Mouse (Mus musculus): ENCODE data around the gene Rufy4. TPM values are rescaled to one million over a fixed set of nuclear protein-coding genes. Genes with fewer than 3 reads are reported as not detected.

Rufy4 gene
- 0.16 and 0.23 TPM in 2 replicates for polyA plus RNA-seq (2016; fragmentation: Nextera tagmentation; extraction: Ambion mirVana)

DNA sequence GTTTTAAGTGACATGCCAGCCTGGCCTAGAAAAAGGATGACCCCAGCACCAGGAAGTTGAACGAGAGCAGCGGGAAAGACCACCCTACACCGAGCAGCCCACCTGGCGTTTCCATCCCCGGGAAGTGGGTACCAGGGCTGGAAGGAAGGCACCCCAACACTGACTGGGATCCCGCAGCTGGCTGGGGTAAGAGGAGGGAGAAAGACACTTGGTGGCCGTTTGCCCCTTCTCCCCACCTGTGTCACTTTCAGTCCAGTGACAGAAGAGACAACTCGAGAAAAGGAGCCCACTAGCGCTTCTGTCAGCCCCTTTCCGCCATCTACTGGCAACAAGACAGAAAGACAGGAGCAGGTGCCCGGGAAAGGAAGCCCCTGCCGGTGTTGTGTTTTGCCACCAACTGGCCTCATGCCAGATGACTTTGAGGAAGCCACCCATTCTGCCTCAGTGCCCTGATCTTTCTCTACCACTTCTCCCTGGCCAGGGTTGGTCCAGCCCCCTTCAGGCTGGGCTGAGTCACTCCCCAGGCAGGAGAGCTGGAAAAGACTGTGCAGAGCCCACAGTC lies at the start of gene Rufy4:
TSS of gene Rufy4 (plus strand) at position 551 of the 562 bp plus-strand sequence.
- peak; percentile 87 for DNase-seq (ENCODE audit: low spot score)
- Histone ChIP-seq H3K4me3 (peak within 1 kb of the TSS; percentile 77), H3K27ac (peak within 1 kb of the TSS; percentile 83), H3K9me3 (no peaks in the 10 kb centered on the region), H3K27me3 (ENCODE audit: insufficient read depth, poor library complexity, severe bottlenecking) (peaks cover 69% of the 10 kb centered on the region), H3K36me3 (no peaks in the 10 kb centered on the region), H3K4me1 (peaks cover 32% of the 10 kb centered on the region)
- WGBS: 1% methylated on average over 12 of the region's 12 CpGs

DNA sequence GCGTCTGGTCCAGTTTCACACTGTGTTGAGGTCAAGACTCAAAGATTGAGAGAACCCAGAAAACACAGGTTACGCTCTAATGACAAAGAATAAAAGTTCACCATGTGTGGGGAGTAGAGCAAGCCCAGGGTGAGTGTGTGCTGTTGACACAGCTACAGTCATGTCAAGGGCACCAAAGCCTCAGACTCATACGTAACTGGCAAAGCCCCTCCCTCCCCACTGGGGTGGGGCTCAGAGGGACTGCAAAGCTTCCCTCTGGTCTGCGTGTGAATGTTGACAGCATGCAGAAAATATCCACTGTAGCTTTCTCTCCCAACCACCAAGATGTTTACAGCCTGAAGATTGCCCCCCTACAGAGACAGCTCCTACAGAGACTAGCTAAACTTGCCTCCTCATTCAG lies 49.1 kb upstream of the Rufy4 start:
- WGBS: 71% methylated on average over 4 of the region's 4 CpGs
- peaks cover 15% of the 10 kb centered on the region for H3K4me1 ChIP-seq
- no peak overlapping the region for H3K27ac ChIP-seq
- H3K4me3 ChIP-seq: no peak overlapping the region
- peaks cover 14% of the 10 kb centered on the region; the same call in 1 of the 2 replicates for H3K27me3 ChIP-seq (ENCODE audit: insufficient read depth, poor library complexity, severe bottlenecking)
- H3K9me3 ChIP-seq: no peaks in the 10 kb centered on the region
- DNase-seq (ENCODE audit: low spot score): no peak
- H3K36me3 ChIP-seq: no peaks in the 10 kb centered on the region

DNA sequence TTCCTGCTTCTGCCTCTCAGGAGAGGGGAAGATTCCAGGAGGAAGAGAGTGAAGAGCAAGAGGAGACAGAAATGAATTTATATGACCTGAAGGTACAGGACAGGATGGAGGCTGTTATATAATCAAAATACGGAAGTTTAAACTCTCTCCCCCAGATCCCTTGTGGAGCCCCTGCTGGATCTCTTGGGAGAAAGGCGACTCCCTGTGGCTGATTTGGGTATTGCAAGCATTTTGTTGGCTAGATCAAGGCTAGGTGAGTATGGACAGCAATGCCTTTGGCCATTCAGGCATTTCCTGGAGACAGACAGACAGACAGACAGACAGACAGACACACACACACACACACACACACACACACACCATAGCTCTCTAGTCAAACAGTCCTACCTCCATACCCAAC lies 48.0 kb upstream of the Rufy4 start:
- 9% methylated on average over 2 of the region's 2 CpGs for WGBS

DNA sequence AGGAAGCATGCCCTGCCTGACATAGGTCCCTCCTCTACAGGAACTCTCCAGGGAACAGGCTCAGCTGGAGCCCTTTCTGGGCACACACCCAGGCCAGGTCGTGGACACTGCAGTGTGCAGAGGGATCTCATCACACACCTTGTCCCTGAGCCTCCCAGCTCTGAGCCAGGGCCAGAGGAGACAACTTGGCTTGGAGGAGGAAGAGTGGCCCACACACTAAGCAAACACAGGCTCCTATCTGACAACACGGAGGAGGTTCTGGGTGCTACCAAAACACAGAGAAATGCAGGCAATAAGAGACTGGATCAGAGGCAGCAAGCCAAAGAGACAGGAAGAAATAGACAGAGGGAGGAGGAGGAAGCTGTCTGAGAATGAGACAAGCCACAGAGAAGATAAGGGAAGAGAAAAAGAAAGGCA lies 43.8 kb upstream of the Rufy4 start:
- peaks cover 47% of the 10 kb centered on the region for H3K4me1 ChIP-seq
- no peak overlapping the region for H3K4me3 ChIP-seq
- no peak for DNase-seq (ENCODE audit: low spot score)
- no peaks in the 10 kb centered on the region for H3K36me3 ChIP-seq
- peak overlapping the region; percentile 69 for H3K27ac ChIP-seq
- WGBS: 25% methylated on average over 2 of the region's 2 CpGs
- H3K9me3 ChIP-seq: no peaks in the 10 kb centered on the region
- H3K27me3 ChIP-seq (ENCODE audit: insufficient read depth, poor library complexity, severe bottlenecking): peaks cover 14% of the 10 kb centered on the region; the same call in 1 of the 2 replicates

More for the DNA sequence above, 48.0 kb upstream of the Rufy4 start:
- Histone ChIP-seq H3K4me1 (peaks cover 25% of the 10 kb centered on the region), H3K27ac (0 out of 2 replicates have a peak overlapping the region, but pooled peaks have one; percentile 42), H3K27me3 (ENCODE audit: insufficient read depth, poor library complexity, severe bottlenecking) (peaks cover 14% of the 10 kb centered on the region; the same call in 1 of the 2 replicates), H3K4me3 (no peak overlapping the region), H3K9me3 (no peaks in the 10 kb centered on the region), H3K36me3 (no peaks in the 10 kb centered on the region)
- DNase-seq (ENCODE audit: low spot score): no peak

DNA sequence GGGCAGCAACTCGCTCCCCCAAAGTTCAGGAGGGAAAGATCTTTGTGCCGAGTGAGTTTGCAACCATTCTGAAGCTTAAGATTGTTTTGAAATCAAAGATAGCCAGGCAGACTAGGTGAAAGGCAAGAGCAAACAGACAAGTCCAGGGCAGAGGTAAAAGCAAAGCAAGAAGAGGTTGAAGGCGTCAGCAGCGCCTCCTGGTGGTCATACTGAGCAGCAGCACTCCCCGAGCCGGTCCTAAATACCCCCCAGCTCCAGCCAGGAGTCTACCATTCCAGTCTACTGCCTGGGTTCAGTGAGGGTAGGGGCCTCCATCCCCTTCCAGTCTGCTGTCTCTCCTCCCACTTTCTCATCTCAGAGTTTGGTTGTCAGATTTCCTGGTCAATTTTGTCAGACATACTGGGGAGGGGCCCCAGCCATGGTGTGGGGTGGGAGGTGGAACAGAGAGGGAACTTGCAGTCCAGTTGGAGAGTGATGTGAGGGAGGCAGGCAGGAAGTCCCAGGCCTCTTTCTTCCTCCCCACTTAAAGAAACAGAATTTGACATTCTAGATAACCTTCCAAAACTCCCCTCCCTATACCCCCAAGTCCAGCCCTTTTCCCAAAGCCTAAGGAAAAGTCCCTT lies 42.4 kb upstream of the Rufy4 start:
- WGBS: 10% methylated on average over 6 of the region's 6 CpGs

DNA sequence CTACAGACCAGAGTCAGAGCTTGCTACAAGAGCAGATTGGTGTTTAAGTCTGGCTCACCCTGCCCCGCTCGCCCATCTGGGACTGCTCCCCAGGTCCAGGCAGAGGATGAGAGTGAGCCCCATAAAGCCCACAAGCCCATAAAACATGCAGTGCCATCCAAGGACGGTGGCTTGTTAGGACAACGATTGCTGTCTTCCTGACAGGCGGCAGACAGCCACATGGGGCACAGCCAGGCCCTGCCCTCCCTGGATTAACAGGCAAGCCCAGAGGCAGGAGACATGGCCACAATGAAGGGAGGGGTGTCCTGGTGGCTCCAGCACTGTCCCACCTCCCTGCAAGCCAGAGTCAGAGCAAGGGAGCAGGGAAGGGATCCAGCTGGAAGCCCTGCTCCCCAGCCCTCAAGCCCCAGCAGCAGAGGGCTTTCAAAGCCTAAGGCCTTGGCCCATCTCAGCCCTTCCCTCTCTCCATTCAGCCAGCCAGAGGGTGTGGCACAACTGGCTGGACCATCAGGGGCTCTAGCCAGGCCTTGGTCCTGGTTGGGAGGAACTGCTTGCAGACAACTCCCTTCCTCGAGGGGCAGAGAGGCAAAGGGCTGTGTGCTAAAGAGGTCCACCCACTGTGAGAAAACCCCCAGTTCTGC lies 41.2 kb upstream of the Rufy4 start:
- 60% methylated on average over 6 of the region's 6 CpGs for WGBS
- Histone ChIP-seq H3K9me3 (no peaks in the 10 kb centered on the region), H3K27ac (peak overlapping the region; percentile 31), H3K4me3 (no peak overlapping the region), H3K36me3 (no peaks in the 10 kb centered on the region), H3K4me1 (peaks cover 44% of the 10 kb centered on the region), H3K27me3 (ENCODE audit: insufficient read depth, poor library complexity, severe bottlenecking) (peaks cover 16% of the 10 kb centered on the region; the same call in 1 of the 2 replicates)
- DNase-seq (ENCODE audit: low spot score): no peak

More for the DNA sequence above, 42.4 kb upstream of the Rufy4 start:
- Histone ChIP-seq H3K27me3 (ENCODE audit: insufficient read depth, poor library complexity, severe bottlenecking) (peaks cover 19% of the 10 kb centered on the region; the same call in 1 of the 2 replicates), H3K36me3 (no peaks in the 10 kb centered on the region), H3K9me3 (no peaks in the 10 kb centered on the region), H3K27ac (peak overlapping the region; percentile 69), H3K4me1 (peaks cover 43% of the 10 kb centered on the region), H3K4me3 (no peak overlapping the region)
- DNase-seq (ENCODE audit: low spot score): peak; percentile 84

DNA sequence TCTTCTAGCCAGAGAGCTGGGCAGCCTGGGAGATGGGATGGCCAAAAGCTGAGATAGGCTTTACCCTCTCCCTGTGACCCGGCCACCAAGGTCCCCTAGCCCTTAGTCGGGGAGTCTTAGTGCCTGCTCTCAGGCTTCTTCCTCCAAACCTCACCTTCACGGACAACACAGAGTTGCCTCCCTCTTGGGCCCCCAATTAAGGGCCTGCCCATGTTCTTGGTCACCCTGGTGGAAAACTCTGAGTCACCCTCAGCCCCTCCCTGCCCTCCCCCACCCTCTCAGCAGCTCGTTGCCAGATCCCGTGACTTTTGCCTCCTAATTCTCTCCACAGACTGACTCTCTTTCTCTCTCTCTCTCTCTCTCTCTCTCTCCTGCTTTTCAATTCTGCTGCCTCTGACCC lies 40.6 kb upstream of the Rufy4 start:
- Histone ChIP-seq H3K36me3 (no peaks in the 10 kb centered on the region), H3K4me3 (no peak overlapping the region), H3K9me3 (no peaks in the 10 kb centered on the region), H3K4me1 (peaks cover 48% of the 10 kb centered on the region), H3K27me3 (ENCODE audit: insufficient read depth, poor library complexity, severe bottlenecking) (peaks cover 18% of the 10 kb centered on the region; the same call in 1 of the 2 replicates), H3K27ac (peak overlapping the region; percentile 31; the same call in 1 of the 2 replicates)
- no peak for DNase-seq (ENCODE audit: low spot score)
- 33% methylated on average over 5 of the region's 5 CpGs for WGBS

DNA sequence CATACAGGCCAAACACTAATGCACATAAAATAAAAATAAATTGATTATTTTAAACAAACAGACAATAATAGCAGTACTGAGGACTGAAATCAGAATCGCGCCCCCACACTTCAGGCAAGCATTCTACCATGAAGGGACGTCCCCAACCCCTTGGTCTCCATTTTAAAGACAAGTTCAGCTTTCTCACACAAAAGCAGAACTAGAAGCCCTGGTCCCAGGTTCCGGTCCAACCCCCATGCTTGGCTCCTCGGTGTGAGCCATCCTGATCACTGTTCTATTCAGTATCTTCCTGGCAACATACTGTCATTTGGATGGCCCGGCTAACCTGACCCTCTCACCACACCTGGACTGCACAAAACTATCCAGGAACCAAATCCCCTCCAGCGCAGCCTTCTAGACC lies 39.8 kb upstream of the Rufy4 start:
- no peak overlapping the region for H3K4me3 ChIP-seq
- 85% methylated on average over 7 of the region's 7 CpGs for WGBS
- no peak overlapping the region for H3K27ac ChIP-seq
- H3K27me3 ChIP-seq (ENCODE audit: insufficient read depth, poor library complexity, severe bottlenecking): peaks cover 26% of the 10 kb centered on the region; the same call in 1 of the 2 replicates
- no peaks in the 10 kb centered on the region for H3K36me3 ChIP-seq
- H3K4me1 ChIP-seq: peaks cover 56% of the 10 kb centered on the region
- H3K9me3 ChIP-seq: no peaks in the 10 kb centered on the region
- no peak for DNase-seq (ENCODE audit: low spot score)

DNA sequence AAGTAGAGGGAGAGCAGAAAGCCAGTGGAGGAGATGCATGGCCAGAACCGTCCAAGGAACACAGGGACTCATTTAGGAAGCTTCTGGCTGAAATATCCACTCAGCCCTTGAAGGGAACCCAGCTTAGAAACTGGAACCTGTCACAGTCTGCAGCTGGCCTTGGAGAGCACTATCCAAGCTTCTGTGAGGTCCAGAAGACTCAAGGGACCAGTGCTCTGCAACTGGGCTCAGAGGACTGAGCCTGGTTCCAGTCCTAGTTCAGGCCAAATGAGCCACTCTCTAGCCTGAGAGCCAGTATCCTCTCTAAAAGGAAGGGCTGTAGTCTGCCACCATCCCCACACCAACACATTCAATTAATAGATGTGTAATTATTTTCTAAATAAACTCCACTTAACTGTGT lies 36.8 kb upstream of the Rufy4 start:
- Histone ChIP-seq H3K4me1 (peaks cover 59% of the 10 kb centered on the region), H3K27ac (no peak overlapping the region)
- no peak for DNase-seq (ENCODE audit: low spot score)

DNA sequence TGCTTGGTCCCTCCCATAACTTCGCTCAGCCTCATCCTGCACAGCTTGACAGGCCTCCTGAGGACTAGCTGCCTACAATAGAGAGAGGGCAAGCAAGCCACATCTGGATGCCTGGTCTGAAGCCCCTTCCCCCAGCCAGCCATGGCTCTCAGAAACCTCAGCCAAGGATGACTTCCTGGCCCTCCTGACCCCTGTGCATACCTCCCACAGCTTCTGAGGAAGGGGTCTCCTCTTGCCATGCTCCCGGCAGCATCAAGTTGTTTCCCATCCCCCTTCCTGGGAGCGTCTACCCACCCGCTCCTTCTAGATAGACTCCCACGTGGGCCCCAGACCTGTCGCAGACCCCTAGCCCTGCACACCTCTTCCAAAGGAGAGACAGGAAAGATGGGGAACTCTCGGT lies 35.0 kb upstream of the Rufy4 start:
- H3K9me3 ChIP-seq: no peaks in the 10 kb centered on the region
- peaks cover 51% of the 10 kb centered on the region for H3K27me3 ChIP-seq (ENCODE audit: insufficient read depth, poor library complexity, severe bottlenecking)
- peaks cover 53% of the 10 kb centered on the region for H3K4me1 ChIP-seq
- H3K4me3 ChIP-seq: peak overlapping the region; percentile 38
- DNase-seq (ENCODE audit: low spot score): no peak
- H3K27ac ChIP-seq: peak overlapping the region; percentile 81
- H3K36me3 ChIP-seq: no peaks in the 10 kb centered on the region
- WGBS: 37% methylated on average over 7 of the region's 7 CpGs

More for the DNA sequence above, 36.8 kb upstream of the Rufy4 start:
- H3K9me3 ChIP-seq: no peaks in the 10 kb centered on the region
- no peaks in the 10 kb centered on the region for H3K36me3 ChIP-seq
- peaks cover 41% of the 10 kb centered on the region; the same call in 1 of the 2 replicates for H3K27me3 ChIP-seq (ENCODE audit: insufficient read depth, poor library complexity, severe bottlenecking)
- H3K4me3 ChIP-seq: no peak overlapping the region
- WGBS: 72% methylated on average over 1 of the region's 1 CpGs

DNA sequence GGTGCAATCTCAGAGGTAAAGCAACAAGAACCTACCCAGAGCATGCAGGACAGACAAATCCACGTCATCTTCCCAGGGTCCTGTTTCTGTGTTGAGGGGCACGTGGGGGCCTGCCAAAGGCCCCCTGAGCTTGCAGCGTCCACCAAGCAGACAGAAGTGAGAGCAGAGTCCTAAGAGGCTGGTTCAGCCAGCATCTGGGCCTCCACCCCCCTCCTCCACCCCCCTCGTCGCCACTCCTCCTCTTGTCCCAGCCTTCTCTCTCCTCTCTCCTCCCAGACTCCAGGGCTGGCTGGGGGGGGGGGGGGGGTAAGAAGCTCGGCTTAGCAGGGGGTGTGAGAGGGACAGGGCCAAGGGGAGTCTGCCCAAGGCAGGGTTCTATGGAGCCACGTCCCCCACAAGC lies 34.2 kb upstream of the Rufy4 start:
- Histone ChIP-seq H3K9me3 (no peaks in the 10 kb centered on the region), H3K27me3 (ENCODE audit: insufficient read depth, poor library complexity, severe bottlenecking) (peaks cover 59% of the 10 kb centered on the region), H3K4me3 (peak overlapping the region; percentile 38), H3K4me1 (peaks cover 61% of the 10 kb centered on the region), H3K36me3 (no peaks in the 10 kb centered on the region), H3K27ac (peak overlapping the region; percentile 81)
- DNase-seq (ENCODE audit: low spot score): no peak
- 16% methylated on average over 7 of the region's 7 CpGs for whole genome bisulfite sequencing

DNA sequence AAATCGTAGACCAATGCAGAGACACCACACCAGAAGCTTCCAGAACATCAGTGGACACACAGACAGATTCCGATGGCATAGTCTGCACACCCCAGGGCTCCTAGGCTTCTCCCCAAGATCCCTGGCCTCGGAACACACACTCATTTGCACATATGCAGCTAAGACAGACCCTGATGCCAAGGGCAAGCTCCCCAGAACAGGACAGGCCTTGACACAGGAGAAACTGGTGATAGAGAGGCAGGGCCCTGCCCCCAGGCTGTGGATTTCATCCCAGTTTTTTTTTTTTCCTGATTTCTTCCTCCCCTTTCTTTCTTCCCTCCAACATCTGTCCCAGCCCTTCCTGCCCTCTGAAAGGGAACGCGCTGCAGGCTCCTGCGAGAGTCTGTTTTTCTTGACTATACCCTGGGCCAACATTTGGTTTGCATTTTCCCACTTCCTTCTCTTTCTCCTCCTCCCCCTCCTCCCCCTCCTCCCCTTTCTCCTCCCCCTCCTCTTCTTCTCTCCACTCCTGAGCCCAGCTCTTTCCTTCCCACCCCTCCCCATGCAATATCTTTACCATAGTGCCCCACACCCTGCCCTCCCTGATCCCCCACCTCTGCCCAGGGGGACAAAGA lies 33.6 kb upstream of the Rufy4 start:
- 24% methylated on average over 6 of the region's 6 CpGs for WGBS
- Histone ChIP-seq H3K9me3 (no peaks in the 10 kb centered on the region), H3K36me3 (no peaks in the 10 kb centered on the region), H3K4me3 (no peak overlapping the region), H3K27me3 (ENCODE audit: insufficient read depth, poor library complexity, severe bottlenecking) (peaks cover 65% of the 10 kb centered on the region), H3K4me1 (peaks cover 67% of the 10 kb centered on the region), H3K27ac (peak overlapping the region; percentile 81)
- DNase-seq (ENCODE audit: low spot score): no peak

DNA sequence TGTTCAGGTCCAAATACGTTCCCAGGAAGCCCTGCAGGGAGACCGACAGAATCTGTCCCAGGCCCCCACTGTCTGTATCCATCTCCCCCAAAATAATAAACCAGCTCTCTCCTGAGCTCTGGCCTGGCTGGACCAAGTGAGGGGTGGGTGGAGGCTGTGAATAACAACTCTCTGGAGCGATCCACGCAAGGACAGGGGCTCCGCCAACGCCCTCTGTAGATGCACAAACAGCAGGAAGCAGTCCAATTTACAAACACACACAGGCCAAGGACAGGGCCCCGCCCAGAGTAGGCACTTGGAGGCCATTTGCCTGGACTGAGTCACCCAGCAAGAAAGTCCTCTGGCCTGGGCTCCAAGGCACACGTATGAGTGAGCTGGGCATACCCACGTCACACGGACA lies 33.1 kb upstream of the Rufy4 start:
- peak overlapping the region; percentile 81 for H3K27ac ChIP-seq
- no peak overlapping the region for H3K4me3 ChIP-seq
- H3K36me3 ChIP-seq: no peaks in the 10 kb centered on the region
- peaks cover 70% of the 10 kb centered on the region for H3K27me3 ChIP-seq (ENCODE audit: insufficient read depth, poor library complexity, severe bottlenecking)
- H3K9me3 ChIP-seq: no peaks in the 10 kb centered on the region
- DNase-seq (ENCODE audit: low spot score): no peak
- peaks cover 67% of the 10 kb centered on the region for H3K4me1 ChIP-seq
- WGBS: 50% methylated on average over 10 of the region's 10 CpGs

Data from heart, embryonic 10.5 days (tissue).